Comparison of ENCODE assay signal across 10 mouse cellular contexts in genomic region chrY:90741006-90741405, GRCm38 (mm10). TPM values are rescaled to one million over a fixed set of nuclear protein-coding genes. Genes with fewer than 3 reads are reported as not detected.
A peak's percentile ranks its signal among the peaks of the same experiment; 100 is the strongest.
DNase-seq lines count a peak whose midpoint lies in the region; ATAC-seq and TF ChIP-seq lines count a peak whose summit lies in the region.
"Not testable (repeated sequence)": the region's sequence is repeated elsewhere in the genome, so short reads cannot be mapped to it uniquely, and the experiment has no call there.
"Had no signal": no experiment of that assay in that cellular context is flagged by ENCODE, and none has a peak within 500 bp of the region (broad histone marks: within the 10 kb centered on the region; RNA-seq: fewer than 3 reads in every experiment).

No protein-coding gene starts in this region.

- not testable (repeated sequence) for ATAC-seq in G1E (ENCODE audit: extremely low read depth, insufficient number of reproducible peaks, low FRiP score, poor library complexity, severe bottlenecking)
- ATAC-seq in forebrain, postnatal 0 days: peak; percentile 36
- ATAC-seq in hindbrain, embryonic 12.5 days (ENCODE audit: low FRiP score): peak; percentile 65
- peak; percentile 50 for ATAC-seq in lung, embryonic 16.5 days (ENCODE audit: low read depth)
- ATAC-seq in neutrophil, adult 5-6 weeks (ENCODE audit: extremely low read depth, insufficient number of reproducible peaks, low FRiP score, poor library complexity, severe bottlenecking): 0 out of 2 replicates have a peak, but pooled peaks have one; percentile 6

- H3K4me3 ChIP-seq in G1E (ENCODE audit: low read depth, low read length): peak overlapping the region; percentile 61
- H3K4me3 ChIP-seq in forebrain, postnatal 0 days (ENCODE audit: low read depth, low read length); hindbrain, embryonic 12.5 days; lung, embryonic 16.5 days (ENCODE audit: low read length): not testable (repeated sequence)

- TF ChIP-seq CTCF in G1E (IDR thresholded peaks at IDR 0.05; ENCODE audit: low read depth, low read length); forebrain, postnatal 0 days (IDR thresholded peaks at IDR 0.05; ENCODE audit: low read depth): not testable (repeated sequence)

- peaks cover 43% of the 10 kb centered on the region for H3K36me3 ChIP-seq in G1E (replicated peaks)
- peaks cover 33% of the 10 kb centered on the region for H3K36me3 ChIP-seq in forebrain, postnatal 0 days (ENCODE audit: insufficient read depth)
- peaks cover 48% of the 10 kb centered on the region for H3K36me3 ChIP-seq in hindbrain, embryonic 12.5 days
- peaks cover 43% of the 10 kb centered on the region for H3K36me3 ChIP-seq in lung, embryonic 16.5 days (ENCODE audit: control insufficient read depth, insufficient read depth, low read length)

- not testable (repeated sequence) for H3K4me1 ChIP-seq in G1E (ENCODE audit: insufficient read depth, low read depth, low read length); forebrain, postnatal 0 days (ENCODE audit: insufficient read depth); hindbrain, embryonic 12.5 days; lung, embryonic 16.5 days (replicated peaks; ENCODE audit: control insufficient read depth, insufficient read depth, low read length)

- H3K9me3 ChIP-seq in G1E (replicated peaks): peaks cover 30% of the 10 kb centered on the region
- peaks cover 45% of the 10 kb centered on the region for H3K9me3 ChIP-seq in forebrain, postnatal 0 days (ENCODE audit: low read length)
- H3K9me3 ChIP-seq in hindbrain, embryonic 12.5 days (replicated peaks): peaks cover 57% of the 10 kb centered on the region
- peaks cover 43% of the 10 kb centered on the region for H3K9me3 ChIP-seq in lung, embryonic 16.5 days (ENCODE audit: control insufficient read depth, low read length)

- WGBS in forebrain, postnatal 0 days: 78% methylated on average over 38 of the region's 38 CpGs
- 79% methylated on average over 38 of the region's 38 CpGs for WGBS in hindbrain, embryonic 12.5 days
- 80% methylated on average over 38 of the region's 38 CpGs for WGBS in lung, embryonic 16.5 days

- peak; percentile 79 for DNase-seq in G1E (ENCODE audit: low spot score)
- DNase-seq in cerebellum, adult 9-11 months: peak; percentile 68
- DNase-seq in forebrain, postnatal 0 days: peak; percentile 66
- peak; percentile 17 to 23 for DNase-seq in layer of hippocampus, postnatal 10 days (ENCODE audit: low spot score in 2 of 2)
- peak; percentile 73 for DNase-seq in thymus, postnatal 0 days (ENCODE audit: low spot score)

- not testable (repeated sequence) for H3K27me3 ChIP-seq in G1E (ENCODE audit: insufficient read depth, low read length); forebrain, postnatal 0 days (ENCODE audit: insufficient read depth, low read length); hindbrain, embryonic 12.5 days; lung, embryonic 16.5 days (ENCODE audit: control insufficient read depth, insufficient read depth, low read depth, low read length)

- H3K9ac ChIP-seq in forebrain, postnatal 0 days; hindbrain, embryonic 12.5 days; lung, embryonic 16.5 days (ENCODE audit: low read length): not testable (repeated sequence)

- not testable (repeated sequence) for H3K4me2 ChIP-seq in forebrain, postnatal 0 days (ENCODE audit: low read depth); hindbrain, embryonic 12.5 days (replicated peaks); lung, embryonic 16.5 days (ENCODE audit: low read depth, low read length)

- H3K27ac ChIP-seq in forebrain, postnatal 0 days (ENCODE audit: low read depth, low read length); hindbrain, embryonic 12.5 days; lung, embryonic 16.5 days (ENCODE audit: low read length): not testable (repeated sequence)

RNA-seq across cellular contexts. Expression of gene Gm21860, which starts 13.6 kb away (rescaled TPM):
- total RNA-seq in G1E (2014; fragmentation: Nextera tagmentation) (not detected in 2 replicates), G1E (2017) (not detected in 2 replicates)
- polyA plus RNA-seq in G1E (2012): not detected in 2 replicates
- total RNA-seq in forebrain, postnatal 0 days (2014; rRNA removed): not detected in 2 replicates
- not detected in 2 replicates for polyA plus RNA-seq in forebrain, postnatal 0 days (2015; fragmentation: Nextera tagmentation; extraction: Ambion mirVana)
- polyA plus RNA-seq in hindbrain, embryonic 12.5 days (2016; fragmentation: Nextera tagmentation; extraction: Ambion mirVana): not detected in 2 replicates
- not detected for total RNA-seq in layer of hippocampus, postnatal 10 days (2021)
- polyA plus RNA-seq in lung, embryonic 16.5 days (2015; fragmentation: Nextera tagmentation; extraction: Ambion mirVana): not detected in 2 replicates
- not detected in 2 replicates for total RNA-seq in neutrophil, adult 5-6 weeks (2017)
- not detected in 2 replicates for polyA plus RNA-seq in thymus, postnatal 0 days (2015; fragmentation: Nextera tagmentation; extraction: Ambion mirVana)
- total RNA-seq: adrenal gland, postnatal 4 days; gastrocnemius, adult 18-20 months had no signal

RNA-seq across cellular contexts. Expression of gene Gm47283, which starts 43.5 kb away (rescaled TPM):
- total RNA-seq in G1E (2014; fragmentation: Nextera tagmentation) (not detected in 2 replicates), G1E (2017) (not detected in 2 replicates)
- not detected in 2 replicates for polyA plus RNA-seq in G1E (2012)
- not detected in 2 replicates for total RNA-seq in forebrain, postnatal 0 days (2014; rRNA removed)
- polyA plus RNA-seq in forebrain, postnatal 0 days (2015; fragmentation: Nextera tagmentation; extraction: Ambion mirVana): not detected in 2 replicates
- not detected in 2 replicates for polyA plus RNA-seq in hindbrain, embryonic 12.5 days (2016; fragmentation: Nextera tagmentation; extraction: Ambion mirVana)
- total RNA-seq in layer of hippocampus, postnatal 10 days (2021): not detected
- not detected in 2 replicates for polyA plus RNA-seq in lung, embryonic 16.5 days (2015; fragmentation: Nextera tagmentation; extraction: Ambion mirVana)
- not detected in 2 replicates for total RNA-seq in neutrophil, adult 5-6 weeks (2017)
- not detected in 2 replicates for polyA plus RNA-seq in thymus, postnatal 0 days (2015; fragmentation: Nextera tagmentation; extraction: Ambion mirVana)
- total RNA-seq: adrenal gland, postnatal 4 days; gastrocnemius, adult 18-20 months had no signal

Comparison
In these comparisons a context has a peak if more than half of its experiments do, and no peak if none do; other contexts are left out.
1. DNase-seq: peak in every context shown above with its lines; median percentile 79 in G1E; 73 in thymus, postnatal 0 days; 68 in cerebellum, adult 9-11 months; 66 in forebrain, postnatal 0 days; 20 in layer of hippocampus, postnatal 10 days.